Mouse (Mus musculus) common myeloid progenitor, adult 5-6 weeks (primary cell): ENCODE results near the gene Lmo7. TPM values are rescaled to one million over a fixed set of nuclear protein-coding genes. Genes with fewer than 3 reads are reported as not detected.

Experiments
- ATAC-seq: replicated peaks from 2 replicates; pipeline ENCODE4 v1.8.0; 2016; ENCODE audit warnings: low read depth, mild to moderate bottlenecking, moderate TSS enrichment, inconsistent platforms; ENCODE audit not compliant: poor library complexity, severe bottlenecking
- total RNA-seq: library from RNA; stranded (forward); fragments of 200-1000, 187-1606 nt; gene quantifications from 2 replicates; pipeline ENCODE4 v1.2.3, GENCODE M21; 2017

Lmo7 gene
- total RNA-seq, 1 experiment from 2014 or later, result 0.23 TPM

- ATAC-seq, result no peak
Measured at GRCm38 (mm10) chr14:101927646-101928244, 198.0 kb downstream of the Lmo7 start.

- no peak for ATAC-seq
Measured at GRCm38 (mm10) chr14:101930576-101931447, 201.1 kb downstream of the Lmo7 start.

- no peak for ATAC-seq
Measured at GRCm38 (mm10) chr14:101931448-101931750, 201.6 kb downstream of the Lmo7 start.

- no peak for ATAC-seq
Measured at GRCm38 (mm10) chr14:101933551-101933950, 203.8 kb downstream of the Lmo7 start.

GRCm38 (mm10) chr14:101942971-101943370 is 213.2 kb downstream of the Lmo7 start:
- ATAC-seq, result peak; percentile 84

- ATAC-seq, result peak; percentile 81
Measured at GRCm38 (mm10) chr14:101946711-101947516, 217.2 kb downstream of the Lmo7 start.

- peak; percentile 84 for ATAC-seq
Measured at GRCm38 (mm10) chr14:101949114-101949513, 219.4 kb downstream of the Lmo7 start.

GRCm38 (mm10) chr14:101951107-101951506 is 221.3 kb downstream of the Lmo7 start:
- no peak for ATAC-seq

GRCm38 (mm10) chr14:101953793-101954468 is 224.2 kb downstream of the Lmo7 start:
- ATAC-seq, result peak; percentile 67

- ATAC-seq, result no peak
Measured at GRCm38 (mm10) chr14:101964381-101964780, 234.6 kb downstream of the Lmo7 start.

GRCm38 (mm10) chr14:101964956-101965355 is 235.2 kb downstream of the Lmo7 start:
- ATAC-seq, result no peak

- no peak for ATAC-seq
Measured at GRCm38 (mm10) chr14:101972764-101973163, 243.0 kb downstream of the Lmo7 start.

GRCm38 (mm10) chr14:101973171-101973570 is 243.4 kb downstream of the Lmo7 start:
- no peak for ATAC-seq

GRCm38 (mm10) chr14:101976021-101976685 is 246.4 kb downstream of the Lmo7 start:
- ATAC-seq, result no peak

Other genes starting within 250 kb of the Lmo7 start
- 17.2 and 20.1 TPM in 2 replicates for gene Tbc1d4, start 120.8 kb upstream of the Lmo7 start, total RNA-seq
- gene Commd6, start 89.3 kb upstream of the Lmo7 start, total RNA-seq, result 24.2 and 33.8 TPM in 2 replicates
- gene Uchl3, start 76.0 kb upstream of the Lmo7 start, total RNA-seq, result 74.5 and 76.4 TPM in 2 replicates
- gene Gm9922, start 143 bp upstream of the Lmo7 start, total RNA-seq, result not detected in 2 replicates